In the genomic region with DNA sequence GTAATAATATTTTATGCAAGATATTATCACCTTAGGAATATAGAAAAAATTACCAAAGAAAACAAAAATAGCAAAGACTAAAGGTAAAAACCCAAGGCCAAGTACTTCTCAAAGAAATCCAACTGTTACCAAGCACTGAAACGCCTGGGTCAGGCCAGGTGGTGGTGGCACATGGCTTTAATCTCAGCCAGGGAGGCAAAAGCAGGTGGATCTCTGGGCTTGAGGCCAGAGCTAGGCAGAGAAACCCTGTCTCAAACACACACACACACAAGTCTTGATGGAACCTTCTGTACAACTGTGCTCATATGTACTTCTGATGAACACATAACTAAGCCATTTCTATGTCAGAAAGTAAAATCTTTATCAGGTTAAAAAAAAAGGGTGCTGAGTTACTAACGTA, we compare ENCODE assay signal across 34 mouse cellular contexts. TPM values are rescaled to one million over a fixed set of nuclear protein-coding genes. Genes with fewer than 3 reads are reported as not detected.
DNase-seq lines count a peak whose midpoint lies in the region; ATAC-seq lines count a peak whose summit lies in the region.
"Had no signal": no experiment of that assay in that cellular context is flagged by ENCODE, and none has a peak within 500 bp of the region (broad histone marks: within the 10 kb centered on the region; RNA-seq: fewer than 3 reads in every experiment).

No protein-coding gene starts in this region.

- H3K4me1 ChIP-seq in hindbrain, embryonic 14.5 days (replicated peaks; ENCODE audit: control insufficient read depth, insufficient read depth, low read length) = no peaks in the 10 kb centered on the region
- H3K4me1 ChIP-seq: forebrain, embryonic 12.5 days; hindbrain, embryonic 15.5 days; kidney, embryonic 15.5 days; limb, embryonic 15.5 days; liver, embryonic 15.5 days had no signal

- no peak for DNase-seq in cerebellum, postnatal 4 days (ENCODE audit: low spot score in 2 of 2)
- DNase-seq in brain, adult 2 months (ENCODE audit: low read depth, low spot score) = peak; percentile 96
- DNase-seq in cerebellum, adult 8-10 months = peak; percentile 80
- peak; percentile 86 to 91 for DNase-seq in cerebellum, postnatal 25 days
- no peak for DNase-seq in kidney, adult 11 months
- no peak for DNase-seq in hindbrain, embryonic 14.5 days (ENCODE audit: low spot score)
- DNase-seq in thymus, adult 18-20 months = no peak
- DNase-seq: adrenal gland, adult 8-10 months; gastrocnemius, postnatal 36 days; heart, adult 2 months; heart, postnatal 10 days; kidney, adult 18-20 months; kidney, postnatal 36 days; lung, embryonic 14.5 days; lung, postnatal 14 days; midbrain, embryonic 14.5 days; thymus, postnatal 36 days had no signal

- H3K9ac ChIP-seq in hindbrain, embryonic 14.5 days = no peak overlapping the region
- H3K9ac ChIP-seq: forebrain, embryonic 12.5 days; heart, embryonic 13.5 days; hindbrain, embryonic 15.5 days; kidney, embryonic 15.5 days; limb, embryonic 15.5 days; liver, embryonic 15.5 days; lung, embryonic 14.5 days had no signal

- peak; percentile 92 for ATAC-seq in cerebellum, adult (ENCODE audit: insufficient number of reproducible peaks, low FRiP score, low TSS enrichment)
- no peak for ATAC-seq in hindbrain, embryonic 14.5 days (ENCODE audit: low FRiP score)
- ATAC-seq: inflammation-experienced regulatory T-cells, adult 6 months had no signal

- H3K9me3 ChIP-seq in hindbrain, embryonic 14.5 days (ENCODE audit: control insufficient read depth, low read length) = no peaks in the 10 kb centered on the region
- H3K9me3 ChIP-seq: forebrain, embryonic 12.5 days; heart, embryonic 13.5 days; hindbrain, embryonic 15.5 days; kidney, embryonic 15.5 days; limb, embryonic 10.5 days; limb, embryonic 15.5 days; liver, embryonic 15.5 days had no signal

- no peak overlapping the region for H3K27ac ChIP-seq in hindbrain, embryonic 14.5 days
- H3K27ac ChIP-seq: forebrain, embryonic 12.5 days; heart, adult 2 months; heart, embryonic 13.5 days; hindbrain, embryonic 15.5 days; kidney, embryonic 15.5 days; layer of hippocampus, adult 2 months; left cerebral cortex, adult 2 months; limb, embryonic 10.5 days; limb, embryonic 15.5 days; liver, embryonic 15.5 days had no signal

- H3K4me2 ChIP-seq in hindbrain, embryonic 14.5 days (replicated peaks) = no peak overlapping the region
- H3K4me2 ChIP-seq: forebrain, embryonic 12.5 days; heart, embryonic 13.5 days; hindbrain, embryonic 15.5 days; kidney, embryonic 15.5 days; limb, embryonic 15.5 days; liver, embryonic 15.5 days; lung, embryonic 14.5 days had no signal

- peaks cover 52% of the 10 kb centered on the region for H3K36me3 ChIP-seq in hindbrain, embryonic 14.5 days (replicated peaks; ENCODE audit: control insufficient read depth, insufficient read depth)

- H3K27me3 ChIP-seq in hindbrain, embryonic 14.5 days (ENCODE audit: control insufficient read depth, insufficient read depth, low read length) = no peaks in the 10 kb centered on the region
- H3K27me3 ChIP-seq: CH12.LX; forebrain, embryonic 12.5 days; heart, embryonic 13.5 days; hindbrain, embryonic 15.5 days; kidney, embryonic 15.5 days; limb, embryonic 15.5 days; liver, embryonic 15.5 days had no signal

- 86% methylated on average over 2 of the region's 2 CpGs for WGBS in hindbrain, embryonic 14.5 days

- no peak overlapping the region for H3K4me3 ChIP-seq in hindbrain, embryonic 14.5 days (replicated peaks; ENCODE audit: low read length)
- H3K4me3 ChIP-seq: forebrain, embryonic 12.5 days; heart, adult 2 months; heart, embryonic 13.5 days; hindbrain, embryonic 15.5 days; kidney, embryonic 15.5 days; layer of hippocampus, adult 2 months; left cerebral cortex, adult 2 months; limb, embryonic 10.5 days; limb, embryonic 15.5 days; liver, embryonic 15.5 days had no signal

RNA-seq across cellular contexts. Expression of gene Ugdh, which starts 12.1 kb away (rescaled TPM):
- polyA plus RNA-seq in hindbrain, embryonic 14.5 days (2014; fragmentation: Nextera tagmentation; extraction: Ambion mirVana) = 40.2 and 46.5 TPM in 2 replicates

RNA-seq across cellular contexts. Expression of gene Gm43552, which starts 44.8 kb away (rescaled TPM):
- polyA plus RNA-seq in hindbrain, embryonic 14.5 days (2014; fragmentation: Nextera tagmentation; extraction: Ambion mirVana) = not detected in 2 replicates
- polyA plus RNA-seq: C2C12; cortical plate, adult 2 months; embryonic facial prominence, embryonic 14.5 days; forebrain, embryonic 12.5 days; heart, adult 2 months; hindbrain, embryonic 15.5 days; inflammation-experienced regulatory T-cells, adult 6 months; kidney, embryonic 15.5 days; limb, embryonic 10.5 days; limb, embryonic 15.5 days; liver, embryonic 15.5 days; lung, embryonic 14.5 days; neural tube, embryonic 14.5 days; stomach, embryonic 16.5 days had no signal

RNA-seq across cellular contexts. Expression of gene Lias, which starts 56.5 kb away (rescaled TPM):
- polyA plus RNA-seq in hindbrain, embryonic 14.5 days (2014; fragmentation: Nextera tagmentation; extraction: Ambion mirVana) = 55.6 and 59.9 TPM in 2 replicates

RNA-seq across cellular contexts. Expression of gene Rpl9, which starts 56.6 kb away (rescaled TPM):
- polyA plus RNA-seq in hindbrain, embryonic 14.5 days (2014; fragmentation: Nextera tagmentation; extraction: Ambion mirVana) = 592 and 691 TPM in 2 replicates

Comparison
In these comparisons a context has a peak if more than half of its experiments do, and no peak if none do; other contexts are left out.
1. DNase-seq: peak in brain, adult 2 months (single experiment), cerebellum, adult 8-10 months (single experiment) and cerebellum, postnatal 25 days (2 of 2); none in cerebellum, postnatal 4 days (0 of 2), kidney, adult 11 months (single experiment), hindbrain, embryonic 14.5 days (single experiment) and thymus, adult 18-20 months (0 of 2).